Mouse (Mus musculus) olfactory bulb, adult 2 months (tissue): ENCODE data around the gene Psmd9. TPM values are rescaled to one million over a fixed set of nuclear protein-coding genes. Genes with fewer than 3 reads are reported as not detected.

Source experiments
- H3K27ac ChIP-seq: fragments of 200-500 bp; 2 replicates; pipeline ENCODE4 v1.5.1; 2012; ENCODE audit warnings: low read depth, low read length; ENCODE audit not compliant: insufficient read depth
- H3K4me1 ChIP-seq: fragments of 200-500 bp; 2 replicates; pipeline ENCODE4 v1.6.1; 2012; ENCODE audit warnings: low read length; ENCODE audit not compliant: control insufficient read depth, insufficient read depth
- H3K4me3 ChIP-seq: fragments of 200-500 bp; 2 replicates; pipeline ENCODE4 v1.5.1; 2012; ENCODE audit warnings: mild to moderate bottlenecking, low read depth, low read length, moderate library complexity; ENCODE audit not compliant: insufficient read depth
- CTCF ChIP-seq: fragments of 200-500 bp; IDR thresholded peaks from 2 replicates; pipeline ENCODE4 v1.5.1; 2012; ENCODE audit warnings: low read depth, mild to moderate bottlenecking, low read length, moderate library complexity; ENCODE audit not compliant: insufficient read depth
- POLR2A ChIP-seq: fragments of 200-500 bp; IDR thresholded peaks from 2 replicates; pipeline ENCODE4 v1.6.1; 2012; ENCODE audit warnings: mild to moderate bottlenecking, low read depth, low read length, moderate library complexity; ENCODE audit not compliant: insufficient read depth
- WGBS: fragments of 180-500 bp; shearing (Covaris S2); methylation state at CpG from one replicate; pipeline ENCODE4 v1.1.7; 2018; 5-methylcytosine and 5-hydroxymethylcytosine counted together
- polyA plus RNA-seq: library from polyadenylated mRNA; stranded (reverse); fragments of >200 nt; gene quantifications from 2 replicates; pipeline ENCODE4 v1.2.4, GENCODE M21; 2012; ENCODE audit warnings: low replicate concordance; ENCODE audit not compliant: missing spikeins, insufficient read depth, insufficient read length

Gene Psmd9
- polyA plus RNA-seq, 1 experiment = not detected

DNA sequence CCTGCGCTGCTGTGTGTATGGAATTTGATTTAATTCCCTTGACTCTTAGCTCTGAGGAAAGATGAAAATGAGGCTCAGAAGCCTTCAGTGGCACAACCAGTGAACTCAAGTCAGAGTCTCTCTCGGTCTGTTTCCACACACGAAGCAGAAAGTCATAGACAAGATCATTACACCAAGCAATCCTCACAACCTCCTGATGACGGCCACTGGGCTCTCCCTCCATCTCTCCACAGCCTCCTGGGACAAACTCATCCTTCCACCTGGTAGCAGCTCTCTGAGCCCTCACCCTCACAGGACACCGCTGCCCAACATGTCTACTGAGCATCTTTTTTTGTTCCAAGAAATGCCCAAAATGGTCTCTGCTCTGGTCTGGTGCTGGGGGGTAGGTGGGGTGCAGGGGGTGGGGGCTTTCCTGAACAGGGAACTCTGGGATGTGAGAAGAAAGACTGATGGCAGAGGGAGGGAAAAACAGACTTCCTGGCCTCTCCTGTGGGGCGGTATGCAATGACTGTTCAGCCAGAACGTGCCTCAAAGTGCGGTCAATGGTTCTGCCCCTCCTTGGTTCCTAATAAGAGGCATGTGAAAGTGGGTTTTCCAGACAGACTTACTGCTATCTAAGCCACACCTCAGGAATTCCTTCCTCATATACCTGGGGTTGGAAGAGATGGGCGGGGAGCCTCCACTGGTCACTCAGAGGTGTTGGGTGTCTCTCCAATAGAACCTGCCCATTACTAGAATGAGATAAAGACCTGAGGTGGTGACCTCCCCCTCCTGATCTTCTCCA, 39.0 kb upstream of the Psmd9 start:
- no peak for TF ChIP-seq POLR2A
- WGBS = 93% methylated on average over 9 of the region's 9 CpGs
- Histone ChIP-seq H3K4me3 (no peak overlapping the region), H3K4me1 (peaks cover 50% of the 10 kb centered on the region), H3K27ac (no peak overlapping the region)

- TF ChIP-seq POLR2A (no peak), CTCF (no peak)
- no peak overlapping the region for H3K27ac ChIP-seq
- 83% methylated on average over 5 of the region's 5 CpGs for WGBS
- H3K4me3 ChIP-seq = no peak overlapping the region
- peaks cover 55% of the 10 kb centered on the region for H3K4me1 ChIP-seq
These were observed 38.4 kb upstream of the Psmd9 start for GRCm38 (mm10) chr5:123130814-123131148.

- whole genome bisulfite sequencing = 1% methylated on average over 44 of the region's 44 CpGs
These were observed 36.7 kb upstream of the Psmd9 start, which contains the start of gene Rhof for GRCm38 (mm10) chr5:123132308-123133071. Gene Rhof (minus strand): TSS chr5:123132692.

GRCm38 (mm10) chr5:123133083-123133783, 36.0 kb upstream of the Psmd9 start:
- Histone ChIP-seq H3K4me1 (peaks cover 77% of the 10 kb centered on the region), H3K4me3 (peak overlapping the region; percentile 4; the same call in 1 of the 2 replicates), H3K27ac (peak overlapping the region; percentile 76)
- WGBS = 14% methylated on average over 18 of the region's 18 CpGs
- peak; percentile 98 for TF ChIP-seq CTCF
- no peak for TF ChIP-seq POLR2A

More at GRCm38 (mm10) chr5:123132308-123133071, 36.7 kb upstream of the Psmd9 start, which contains the start of gene Rhof:
- Histone ChIP-seq H3K4me3 (peak within 1 kb of the TSS; percentile 70), H3K27ac (peak within 1 kb of the TSS; percentile 76), H3K4me1 (peaks cover 72% of the 10 kb centered on the region)
- TF ChIP-seq POLR2A (peak; percentile 55; the same call in 1 of the 2 replicates), CTCF (peak; percentile 97)

DNA sequence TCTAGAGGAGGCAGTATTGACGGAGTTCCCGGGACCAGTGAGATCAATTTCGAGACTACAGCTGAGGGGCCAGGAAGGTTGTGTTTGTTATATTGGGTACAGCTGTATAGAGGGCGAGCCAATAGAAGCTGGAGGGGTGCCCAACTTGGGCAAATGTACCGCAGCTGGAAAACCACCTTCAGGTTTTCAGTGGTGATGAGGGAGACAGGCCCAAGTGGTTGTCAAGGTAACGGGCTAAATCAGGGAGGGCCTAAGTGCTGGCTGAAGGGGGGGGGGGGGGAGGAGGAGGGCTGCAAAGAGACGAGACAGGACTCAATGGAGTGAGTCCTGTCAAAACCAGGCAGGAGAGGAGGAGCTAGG, 35.4 kb upstream of the Psmd9 start:
- no peak for TF ChIP-seq CTCF
- no peak for TF ChIP-seq POLR2A
- Histone ChIP-seq H3K4me1 (peaks cover 76% of the 10 kb centered on the region), H3K4me3 (peak overlapping the region; percentile 4; the same call in 1 of the 2 replicates), H3K27ac (peak overlapping the region; percentile 76)
- 8% methylated on average over 7 of the region's 7 CpGs for WGBS

GRCm38 (mm10) chr5:123134186-123134874, 34.9 kb upstream of the Psmd9 start:
- no peak overlapping the region for H3K4me3 ChIP-seq
- WGBS = 9% methylated on average over 13 of the region's 13 CpGs
- H3K27ac ChIP-seq = peak overlapping the region; percentile 84
- peaks cover 76% of the 10 kb centered on the region for H3K4me1 ChIP-seq
- no peak for TF ChIP-seq CTCF
- TF ChIP-seq POLR2A = no peak

DNA sequence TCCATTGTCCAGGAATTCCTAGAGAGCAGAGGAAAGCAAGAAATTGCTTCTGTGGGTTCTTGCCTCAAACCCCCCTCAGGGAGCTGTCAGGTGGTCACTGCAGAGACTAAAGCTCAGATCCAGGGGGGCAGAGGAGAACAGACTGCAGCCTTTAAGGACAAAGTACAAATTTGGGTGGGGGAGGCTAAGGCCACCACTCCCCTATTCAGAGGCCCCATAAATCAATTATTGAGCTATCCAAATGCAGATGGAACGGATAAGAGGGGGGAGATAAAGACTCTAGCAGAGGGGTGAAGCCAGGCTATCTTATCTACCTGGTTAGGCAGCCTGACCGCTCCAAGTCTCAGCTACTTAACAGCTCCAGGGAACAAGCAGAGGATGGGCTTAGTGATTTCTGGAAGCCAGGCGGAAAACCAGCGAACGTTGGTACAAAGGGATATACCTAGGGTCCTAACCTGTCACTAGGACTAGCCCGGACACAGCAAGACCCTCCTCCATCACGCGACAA, 34.3 kb upstream of the Psmd9 start:
- peak overlapping the region; percentile 61 for H3K4me3 ChIP-seq
- no peak for TF ChIP-seq POLR2A
- TF ChIP-seq CTCF = no peak
- H3K27ac ChIP-seq = peak overlapping the region; percentile 84
- 22% methylated on average over 8 of the region's 8 CpGs for WGBS
- H3K4me1 ChIP-seq = peaks cover 75% of the 10 kb centered on the region

DNA sequence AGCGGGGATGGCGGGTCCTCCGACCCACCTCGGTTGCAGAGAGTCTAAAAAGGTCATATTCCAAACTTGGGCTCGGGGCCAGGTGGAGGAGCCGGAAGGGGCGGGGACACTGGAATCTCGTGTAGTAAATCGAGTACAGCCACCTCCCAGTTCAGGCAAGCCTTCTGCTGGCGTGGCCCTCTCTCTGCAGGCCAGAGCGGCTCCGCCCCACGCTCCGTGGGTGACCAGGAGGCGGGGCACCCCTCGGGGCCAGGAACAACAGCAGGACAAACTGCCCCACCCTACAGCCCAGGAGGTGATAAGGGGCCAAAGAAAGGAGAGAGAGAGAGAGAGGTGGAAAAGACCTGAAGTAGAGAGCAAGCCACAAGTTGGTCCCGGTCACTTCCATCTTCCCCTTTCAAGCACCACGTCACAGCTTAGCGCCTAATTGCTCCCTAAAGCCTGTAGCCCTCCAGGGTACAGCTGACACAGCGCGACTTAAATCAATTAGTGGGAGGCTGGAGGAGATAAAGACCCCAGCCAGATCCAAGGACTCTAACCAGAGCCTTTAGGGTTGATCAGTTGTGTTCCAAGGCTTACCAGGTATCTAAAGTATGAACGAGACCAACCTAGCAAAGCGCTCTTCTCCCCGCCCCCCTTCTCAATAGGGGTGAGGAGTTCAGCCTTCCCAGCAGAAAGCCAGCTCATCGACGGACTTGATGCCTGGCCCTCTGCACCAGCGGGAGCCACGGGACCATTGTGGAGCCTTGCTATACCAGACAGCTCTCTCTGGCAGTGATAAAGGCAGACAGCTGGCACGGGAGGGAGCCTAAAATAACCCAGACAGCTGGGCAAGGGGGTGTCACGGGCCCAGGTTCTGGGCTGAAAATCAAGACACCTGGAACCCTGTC, 33.5 kb upstream of the Psmd9 start:
- 4% methylated on average over 30 of the region's 30 CpGs for WGBS
- Histone ChIP-seq H3K27ac (peak overlapping the region; percentile 84), H3K4me3 (peak overlapping the region; percentile 61), H3K4me1 (peaks cover 74% of the 10 kb centered on the region)
- TF ChIP-seq CTCF = no peak
- TF ChIP-seq POLR2A = no peak
